Mouse (Mus musculus) E14TG2a.4 (cell line): ENCODE results near the gene Wdr90.
A peak's percentile ranks its signal among the peaks of the same experiment; 100 is the strongest.

ENCODE experiments used
- H3K27me3 ChIP-seq: 2 replicates; pipeline ENCODE4 v1.6.1; 2014; ENCODE audit warnings: low read length, control low read depth; ENCODE audit not compliant: insufficient read depth
- H3K36me3 ChIP-seq: 2 replicates; pipeline ENCODE4 v1.6.1; 2014; ENCODE audit warnings: low read length, control low read depth; ENCODE audit not compliant: insufficient read depth
- H3K4me1 ChIP-seq: replicated peaks from 2 replicates; pipeline ENCODE4 v1.6.1; 2014; ENCODE audit warnings: low read depth, low read length, control low read depth
- H3K4me3 ChIP-seq: replicated peaks from 2 replicates; pipeline ENCODE4 v1.5.1; 2014; ENCODE audit warnings: mild to moderate bottlenecking, low read length
- H3K9me3 ChIP-seq: 2 replicates; pipeline ENCODE4 v1.6.1; 2014; ENCODE audit warnings: low read length, control low read depth
- CTCF ChIP-seq: conservative IDR thresholded peaks from 2 replicates; pipeline ENCODE4 v1.5.1; 2014; ENCODE audit warnings: low read length
- NANOG ChIP-seq: IDR thresholded peaks from 2 replicates; pipeline ENCODE4 v1.6.1; 2014; ENCODE audit warnings: borderline replicate concordance, low read length, mixed read lengths
- POU5F1 ChIP-seq: IDR thresholded peaks from 2 replicates; pipeline ENCODE4 v1.6.1; 2014; ENCODE audit warnings: low read length, borderline replicate concordance

Gene Wdr90

GRCm38 (mm10) chr17:25839455-25840235, 21.7 kb downstream of the Wdr90 start:
- Histone ChIP-seq H3K36me3 (peaks cover 80% of the 10 kb centered on the region), H3K27me3 (peaks cover 11% of the 10 kb centered on the region), H3K4me1 (peaks cover 58% of the 10 kb centered on the region), H3K4me3 (no peak overlapping the region), H3K9me3 (no peaks in the 10 kb centered on the region)
- TF ChIP-seq NANOG (no peak), CTCF (no peak), POU5F1 (no peak)

DNA sequence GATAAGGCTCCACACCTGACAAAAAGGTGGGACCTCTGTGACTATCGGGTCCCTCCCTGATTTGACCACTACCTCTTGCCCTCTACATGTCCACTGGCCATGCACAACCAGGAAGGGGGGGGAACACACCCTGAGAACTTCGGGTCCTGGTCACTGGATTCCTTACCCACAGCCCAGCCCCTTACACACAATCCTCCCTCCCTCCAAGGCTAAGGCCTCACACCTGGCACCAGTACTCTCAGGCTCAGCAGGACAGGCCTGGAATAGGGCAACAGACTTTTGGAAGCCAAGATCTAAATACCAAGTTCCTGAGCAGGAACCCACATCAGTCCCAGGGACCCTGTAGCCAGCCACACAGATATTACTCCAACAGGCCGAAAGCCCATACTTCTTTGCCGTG, 22.4 kb downstream of the Wdr90 start:
- Histone ChIP-seq H3K9me3 (no peaks in the 10 kb centered on the region), H3K27me3 (peaks cover 11% of the 10 kb centered on the region), H3K36me3 (peaks cover 86% of the 10 kb centered on the region), H3K4me1 (peaks cover 63% of the 10 kb centered on the region), H3K4me3 (no peak overlapping the region)
- TF ChIP-seq NANOG (no peak), POU5F1 (no peak), CTCF (no peak)

GRCm38 (mm10) chr17:25837533-25837932, 23.8 kb downstream of the Wdr90 start:
- TF ChIP-seq CTCF (no peak), POU5F1 (no peak), NANOG (no peak)
- Histone ChIP-seq H3K9me3 (no peaks in the 10 kb centered on the region), H3K4me1 (peaks cover 57% of the 10 kb centered on the region), H3K36me3 (peaks cover 77% of the 10 kb centered on the region), H3K27me3 (peaks cover 11% of the 10 kb centered on the region), H3K4me3 (peak overlapping the region; percentile 72; the same call in 1 of the 2 replicates)

DNA sequence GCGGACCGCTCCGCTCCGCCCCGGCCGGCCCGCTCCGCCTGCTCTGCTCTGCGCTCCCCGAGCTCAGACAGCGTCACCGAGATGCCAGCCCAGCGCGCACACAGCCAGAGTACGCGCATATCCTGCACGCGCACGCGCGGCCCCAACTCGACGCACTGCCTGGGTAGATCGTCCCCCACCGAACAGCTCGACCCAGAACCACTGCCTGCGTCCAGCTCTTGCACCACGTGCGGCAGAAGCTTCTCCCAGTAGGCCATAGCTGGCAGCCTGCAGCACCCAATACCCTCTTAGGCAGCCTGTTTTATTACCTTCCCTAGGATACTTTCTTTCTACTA, 24.3 kb downstream of the Wdr90 start, which contains the start of gene Rhbdl1:
Rhbdl1 (minus strand) TSS at position 220 of the 335 bp plus-strand sequence.
- Histone ChIP-seq H3K4me1 (peaks cover 59% of the 10 kb centered on the region), H3K9me3 (no peaks in the 10 kb centered on the region), H3K27me3 (peaks cover 11% of the 10 kb centered on the region), H3K4me3 (peak within 1 kb of the TSS; percentile 72), H3K36me3 (peaks cover 73% of the 10 kb centered on the region)
- no peak for TF ChIP-seq NANOG
- TF ChIP-seq POU5F1, result no peak
- TF ChIP-seq CTCF, result no peak

- TF ChIP-seq POU5F1, result no peak
- no peak for TF ChIP-seq NANOG
- TF ChIP-seq CTCF, result no peak
- Histone ChIP-seq H3K9me3 (no peaks in the 10 kb centered on the region), H3K36me3 (peaks cover 73% of the 10 kb centered on the region), H3K4me1 (peaks cover 60% of the 10 kb centered on the region), H3K4me3 (peak overlapping the region; percentile 72), H3K27me3 (peaks cover 11% of the 10 kb centered on the region)
Measured at GRCm38 (mm10) chr17:25836397-25837075, 24.8 kb downstream of the Wdr90 start.

GRCm38 (mm10) chr17:25835816-25836215, 25.5 kb downstream of the Wdr90 start:
- H3K4me3 ChIP-seq, result peak overlapping the region; percentile 72; the same call in 1 of the 2 replicates
- TF ChIP-seq POU5F1 (no peak), NANOG (no peak), CTCF (no peak)
- peaks cover 11% of the 10 kb centered on the region for H3K27me3 ChIP-seq
- peaks cover 65% of the 10 kb centered on the region for H3K4me1 ChIP-seq
- no peaks in the 10 kb centered on the region for H3K9me3 ChIP-seq
- peaks cover 73% of the 10 kb centered on the region for H3K36me3 ChIP-seq

DNA sequence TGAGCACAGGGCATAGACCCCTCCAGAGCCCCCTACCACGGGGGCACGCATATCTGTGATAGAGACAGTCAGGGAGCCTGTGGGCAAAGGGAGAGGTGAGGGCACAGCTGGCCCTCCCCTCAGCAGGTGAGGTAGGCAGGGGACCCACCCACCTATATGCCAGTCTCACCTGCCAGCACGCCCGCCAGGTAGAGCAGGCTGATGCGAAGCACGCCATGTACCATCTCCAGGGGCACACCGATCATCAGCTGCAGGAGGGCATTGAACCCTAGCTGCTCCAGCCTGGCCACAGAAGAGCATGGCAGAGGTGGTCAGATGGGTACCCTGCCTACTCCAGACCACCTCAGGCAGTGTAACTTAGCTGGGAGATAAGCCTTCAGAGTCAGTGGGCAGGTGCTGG, 26.0 kb downstream of the Wdr90 start:
- Histone ChIP-seq H3K4me1 (peaks cover 70% of the 10 kb centered on the region), H3K27me3 (peaks cover 11% of the 10 kb centered on the region), H3K36me3 (peaks cover 73% of the 10 kb centered on the region)

DNA sequence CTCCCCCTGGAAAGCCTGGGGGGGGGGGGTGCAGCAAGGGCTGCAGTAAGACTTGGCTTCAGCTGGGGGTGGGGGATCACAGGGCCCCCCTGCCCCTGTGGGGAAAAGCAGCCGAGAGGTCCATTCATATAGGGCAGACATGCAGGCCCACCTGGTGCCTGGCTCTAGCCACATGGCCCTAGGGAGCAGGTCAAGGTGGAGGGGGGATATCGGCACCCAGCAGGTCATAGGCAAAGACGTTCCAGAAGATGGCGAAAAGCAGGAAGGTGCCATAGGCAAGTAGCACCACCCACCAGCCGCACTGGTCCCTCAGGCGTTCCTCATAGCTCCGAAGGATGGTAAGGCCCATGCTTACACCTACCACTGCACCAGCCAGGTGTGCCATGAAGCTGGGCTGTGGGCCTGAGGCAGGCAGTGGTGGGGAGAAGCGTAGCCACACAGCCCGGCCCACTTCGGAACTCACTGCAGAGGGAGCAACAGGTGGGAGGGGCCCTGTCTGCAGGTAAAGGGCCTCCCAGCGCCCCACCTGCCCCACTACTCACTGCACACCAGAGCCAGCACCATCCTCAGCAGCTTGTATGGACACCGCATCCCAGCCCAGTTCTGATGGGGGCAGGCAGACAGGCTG, 26.6 kb downstream of the Wdr90 start:
- TF ChIP-seq POU5F1, result no peak
- no peak for TF ChIP-seq NANOG
- no peak for TF ChIP-seq CTCF
- Histone ChIP-seq H3K27me3 (peaks cover 11% of the 10 kb centered on the region), H3K4me3 (peak overlapping the region; percentile 95), H3K9me3 (no peaks in the 10 kb centered on the region), H3K36me3 (peaks cover 73% of the 10 kb centered on the region), H3K4me1 (peaks cover 76% of the 10 kb centered on the region)

More for the DNA sequence above, 26.0 kb downstream of the Wdr90 start:
- no peak for TF ChIP-seq POU5F1
- TF ChIP-seq CTCF, result no peak
- no peak for TF ChIP-seq NANOG
- Histone ChIP-seq H3K4me3 (peak overlapping the region; percentile 95; the same call in 1 of the 2 replicates), H3K9me3 (no peaks in the 10 kb centered on the region)
